Mouse (Mus musculus) lung, embryonic 15.5 days (tissue): ENCODE data around the gene Cdc37. TPM values are rescaled to one million over a fixed set of nuclear protein-coding genes. Genes with fewer than 3 reads are reported as not detected.

ENCODE experiments used
- ATAC-seq: fragments of 200-750 bp; cut with Nextera tagmentation; 2 replicates; pipeline ENCODE4 v1.8.0; 2017; ENCODE audit warnings: moderate number of reproducible peaks, borderline replicate concordance; ENCODE audit not compliant: low FRiP score, low TSS enrichment; ENCODE audit errors: extremely low read depth
- H3K27ac ChIP-seq: fragments of 300-500 bp; sonication (generic); 2 replicates; pipeline ENCODE4 v1.5.1; 2015; ENCODE audit warnings: moderate library complexity, mild to moderate bottlenecking, inconsistent platforms
- H3K27me3 ChIP-seq: fragments of 300-500 bp; sonication (generic); 2 replicates; pipeline ENCODE4 v1.6.1; 2015; ENCODE audit warnings: inconsistent platforms
- H3K36me3 ChIP-seq: fragments of 300-500 bp; sonication (generic); 2 replicates; pipeline ENCODE4 v1.6.1; 2015; ENCODE audit warnings: inconsistent platforms
- H3K4me1 ChIP-seq: fragments of 300-500 bp; sonication (generic); 2 replicates; pipeline ENCODE4 v1.6.1; 2015; ENCODE audit warnings: inconsistent platforms
- H3K4me2 ChIP-seq: fragments of 300-500 bp; sonication (generic); 2 replicates; pipeline ENCODE4 v1.6.1; 2015; ENCODE audit warnings: inconsistent platforms, mild to moderate bottlenecking, moderate library complexity
- H3K4me3 ChIP-seq: fragments of 300-500 bp; sonication (generic); 2 replicates; pipeline ENCODE4 v1.5.1; 2015; ENCODE audit warnings: mild to moderate bottlenecking, inconsistent platforms
- H3K9ac ChIP-seq: fragments of 300-500 bp; sonication (generic); 2 replicates; pipeline ENCODE4 v1.6.1; 2015; ENCODE audit warnings: inconsistent platforms
- H3K9me3 ChIP-seq: fragments of 300-500 bp; sonication (generic); 2 replicates; pipeline ENCODE4 v1.6.1; 2016; ENCODE audit warnings: inconsistent platforms
- WGBS: fragments of 180-500 bp; shearing (Covaris S2); methylation state at CpG from one replicate; pipeline ENCODE4 v1.1.7; 2015; 5-methylcytosine and 5-hydroxymethylcytosine counted together
- polyA plus RNA-seq: library from polyadenylated mRNA; unstranded; fragments of >200 nt; fragmentation: Nextera tagmentation; extraction: Ambion mirVana; gene quantifications from 2 replicates; pipeline ENCODE4 v1.2.1, GENCODE M21; 2015

The Cdc37 gene
- polyA plus RNA-seq, 1 experiment from 2014 or later: 319 TPM

- WGBS: under 1% methylated on average over 44 of the region's 47 CpGs
- Histone ChIP-seq H3K27ac (no peak overlapping the region), H3K9ac (peak overlapping the region; percentile 59), H3K4me2 (peak overlapping the region; percentile 95), H3K4me3 (peak overlapping the region; percentile 55), H3K4me1 (peaks cover 53% of the 10 kb centered on the region), H3K27me3 (peaks cover 57% of the 10 kb centered on the region), H3K36me3 (no peaks in the 10 kb centered on the region), H3K9me3 (no peaks in the 10 kb centered on the region)
- peak; percentile 9 for ATAC-seq
Observed at GRCm38 (mm10) chr9:21165952-21166451, 16.2 kb upstream of the Cdc37 start.

GRCm38 (mm10) chr9:21165041-21165951 is 15.5 kb upstream of the Cdc37 start, which contains the start of gene Pde4a:
Pde4a (plus strand) TSS chr9:21165714.
- Histone ChIP-seq H3K4me2 (peak within 1 kb of the TSS; percentile 95), H3K27me3 (peaks cover 61% of the 10 kb centered on the region), H3K27ac (no peak within 1 kb of the TSS), H3K9ac (peak within 1 kb of the TSS; percentile 59), H3K9me3 (no peaks in the 10 kb centered on the region), H3K4me1 (peaks cover 55% of the 10 kb centered on the region), H3K36me3 (no peaks in the 10 kb centered on the region), H3K4me3 (peak within 1 kb of the TSS; percentile 55)
- under 1% methylated on average over 78 of the region's 86 CpGs for WGBS
- ATAC-seq: peak; percentile 5

GRCm38 (mm10) chr9:21164072-21164471 is 14.3 kb upstream of the Cdc37 start:
- Histone ChIP-seq H3K36me3 (no peaks in the 10 kb centered on the region), H3K4me1 (peaks cover 55% of the 10 kb centered on the region), H3K9ac (no peak overlapping the region), H3K27ac (no peak overlapping the region), H3K4me2 (peak overlapping the region; percentile 95), H3K4me3 (peak overlapping the region; percentile 55), H3K9me3 (no peaks in the 10 kb centered on the region), H3K27me3 (peaks cover 62% of the 10 kb centered on the region)
- no peak for ATAC-seq
- WGBS: 1% methylated on average over 26 of the region's 26 CpGs

- Histone ChIP-seq H3K27me3 (peaks cover 62% of the 10 kb centered on the region), H3K9me3 (no peaks in the 10 kb centered on the region), H3K4me3 (no peak overlapping the region), H3K36me3 (no peaks in the 10 kb centered on the region), H3K9ac (no peak overlapping the region), H3K27ac (no peak overlapping the region), H3K4me2 (peak overlapping the region; percentile 95), H3K4me1 (peaks cover 51% of the 10 kb centered on the region)
- 33% methylated on average over 11 of the region's 11 CpGs for WGBS
- ATAC-seq: no peak
Observed at GRCm38 (mm10) chr9:21163086-21164050, 13.6 kb upstream of the Cdc37 start.

GRCm38 (mm10) chr9:21161209-21161909 is 11.6 kb upstream of the Cdc37 start:
- under 1% methylated on average over 52 of the region's 52 CpGs for WGBS
- peaks cover 53% of the 10 kb centered on the region for H3K27me3 ChIP-seq
- no peak overlapping the region for H3K27ac ChIP-seq
- peak overlapping the region; percentile 61 for H3K9ac ChIP-seq
- H3K4me2 ChIP-seq: peak overlapping the region; percentile 81
- H3K36me3 ChIP-seq: no peaks in the 10 kb centered on the region
- ATAC-seq: peak; percentile 72; the same call in 1 of the 2 replicates
- H3K9me3 ChIP-seq: no peaks in the 10 kb centered on the region
- peaks cover 31% of the 10 kb centered on the region for H3K4me1 ChIP-seq
- peak overlapping the region; percentile 48 for H3K4me3 ChIP-seq

GRCm38 (mm10) chr9:21154787-21155186 is 5.0 kb upstream of the Cdc37 start:
- H3K9ac ChIP-seq: no peak overlapping the region
- H3K4me3 ChIP-seq: no peak overlapping the region
- H3K27ac ChIP-seq: no peak overlapping the region
- no peak overlapping the region for H3K4me2 ChIP-seq
- 92% methylated on average over 3 of the region's 3 CpGs for WGBS
- H3K27me3 ChIP-seq: no peaks in the 10 kb centered on the region
- ATAC-seq: no peak
- H3K4me1 ChIP-seq: peaks cover 27% of the 10 kb centered on the region
- no peaks in the 10 kb centered on the region for H3K9me3 ChIP-seq
- H3K36me3 ChIP-seq: no peaks in the 10 kb centered on the region

- peak overlapping the region; percentile 37 for H3K4me3 ChIP-seq
- H3K9me3 ChIP-seq: no peaks in the 10 kb centered on the region
- H3K36me3 ChIP-seq: no peaks in the 10 kb centered on the region
- no peak for ATAC-seq
- peak overlapping the region; percentile 82 for H3K27ac ChIP-seq
- peak overlapping the region; percentile 35 for H3K9ac ChIP-seq
- WGBS: 5% methylated on average over 5 of the region's 5 CpGs
- H3K4me2 ChIP-seq: peak overlapping the region; percentile 70
- peaks cover 31% of the 10 kb centered on the region for H3K4me1 ChIP-seq
- no peaks in the 10 kb centered on the region for H3K27me3 ChIP-seq
Observed at GRCm38 (mm10) chr9:21153833-21154232, 4.1 kb upstream of the Cdc37 start.

- peak overlapping the region; percentile 70 for H3K4me2 ChIP-seq
- no peaks in the 10 kb centered on the region for H3K9me3 ChIP-seq
- peak overlapping the region; percentile 35 for H3K9ac ChIP-seq
- peak; percentile 20; the same call in 1 of the 2 replicates for ATAC-seq
- peak overlapping the region; percentile 37 for H3K4me3 ChIP-seq
- H3K27me3 ChIP-seq: no peaks in the 10 kb centered on the region
- H3K4me1 ChIP-seq: peaks cover 36% of the 10 kb centered on the region
- peak overlapping the region; percentile 82 for H3K27ac ChIP-seq
- H3K36me3 ChIP-seq: no peaks in the 10 kb centered on the region
- WGBS: 8% methylated on average over 12 of the region's 12 CpGs
Observed at GRCm38 (mm10) chr9:21153331-21153730, 3.5 kb upstream of the Cdc37 start.

GRCm38 (mm10) chr9:21152715-21153114 is 2.9 kb upstream of the Cdc37 start:
- peak overlapping the region; percentile 35; the same call in 1 of the 2 replicates for H3K9ac ChIP-seq
- peak overlapping the region; percentile 70 for H3K4me2 ChIP-seq
- H3K27ac ChIP-seq: peak overlapping the region; percentile 82; the same call in 1 of the 2 replicates
- 0 out of 2 replicates have a peak, but pooled peaks have one; percentile 15 for ATAC-seq
- WGBS: 2% methylated on average over 11 of the region's 11 CpGs
- H3K27me3 ChIP-seq: no peaks in the 10 kb centered on the region
- peaks cover 42% of the 10 kb centered on the region for H3K4me1 ChIP-seq
- H3K9me3 ChIP-seq: no peaks in the 10 kb centered on the region
- peak overlapping the region; percentile 37 for H3K4me3 ChIP-seq
- H3K36me3 ChIP-seq: no peaks in the 10 kb centered on the region

- Histone ChIP-seq H3K9ac (peak overlapping the region; percentile 86), H3K4me3 (peak overlapping the region; percentile 79), H3K4me1 (peaks cover 62% of the 10 kb centered on the region), H3K27me3 (no peaks in the 10 kb centered on the region), H3K36me3 (peaks cover 13% of the 10 kb centered on the region), H3K4me2 (peak overlapping the region; percentile 87), H3K27ac (peak overlapping the region; percentile 74; the same call in 1 of the 2 replicates), H3K9me3 (no peaks in the 10 kb centered on the region)
- WGBS: 6% methylated on average over 8 of the region's 8 CpGs
- no peak for ATAC-seq
Observed at GRCm38 (mm10) chr9:21149077-21149653, 617 bp downstream of the Cdc37 start.
